In genomic region chr1:163574409-163575161, GRCm38 (mm10) we compare ENCODE assay signal across 8 mouse cellular contexts.
DNase-seq lines count a peak whose midpoint lies in the region; ATAC-seq and TF ChIP-seq lines count a peak whose summit lies in the region.

No protein-coding gene starts in this region.

- H3K36me3 ChIP-seq in kidney, adult 2 months (ENCODE audit: control insufficient read depth, insufficient read depth, low read length), result no peaks in the 10 kb centered on the region
- H3K36me3 ChIP-seq in forebrain, embryonic 16.5 days (ENCODE audit: control insufficient read depth, insufficient read depth), result no peaks in the 10 kb centered on the region
- H3K36me3 ChIP-seq in neural tube, embryonic 13.5 days, result no peaks in the 10 kb centered on the region

- H3K4me2 ChIP-seq in forebrain, embryonic 16.5 days (ENCODE audit: low read length), result peak overlapping the region; percentile 32; the same call in 1 of the 2 replicates
- H3K4me2 ChIP-seq in neural tube, embryonic 13.5 days, result no peak overlapping the region; the same call in 1 of the 2 replicates

- no peak overlapping the region for H3K9ac ChIP-seq in forebrain, embryonic 16.5 days (replicated peaks; ENCODE audit: low read depth, low read length)
- no peak overlapping the region for H3K9ac ChIP-seq in neural tube, embryonic 13.5 days

- peak; percentile 20 for DNase-seq in kidney, postnatal 10 days
- DNase-seq in kidney, adult 2 months, result no peak
- DNase-seq in embryo, embryonic 11 days, result peak; percentile 75
- DNase-seq in layer of hippocampus, adult 11-12 months (ENCODE audit: low spot score), result no peak
- no peak for DNase-seq in urinary bladder, postnatal 25 days (ENCODE audit: low spot score)
- no peak for DNase-seq in cerebellum, adult 9-11 months

- no peak overlapping the region for H3K27ac ChIP-seq in kidney, adult 2 months (ENCODE audit: insufficient read depth, low read depth, low read length)
- H3K27ac ChIP-seq in forebrain, embryonic 16.5 days (ENCODE audit: low read length), result no peak overlapping the region
- H3K27ac ChIP-seq in neural tube, embryonic 13.5 days (replicated peaks), result no peak overlapping the region

- no peak for TF ChIP-seq POLR2A in kidney, adult 2 months (IDR thresholded peaks at IDR 0.05; ENCODE audit: low read depth, low read length)

- no peaks in the 10 kb centered on the region for H3K4me1 ChIP-seq in kidney, adult 2 months (ENCODE audit: control insufficient read depth, insufficient read depth, low read length)
- peaks cover 7% of the 10 kb centered on the region; the same call in 1 of the 2 replicates for H3K4me1 ChIP-seq in forebrain, embryonic 16.5 days (replicated peaks; ENCODE audit: control insufficient read depth, insufficient read depth, low read length)
- H3K4me1 ChIP-seq in neural tube, embryonic 13.5 days (replicated peaks), result 0 out of 2 replicates have a peak, but pooled peaks cover 7% of the 10 kb centered on the region

- no peaks in the 10 kb centered on the region for H3K9me3 ChIP-seq in forebrain, embryonic 16.5 days (ENCODE audit: control insufficient read depth, low read length)
- no peaks in the 10 kb centered on the region for H3K9me3 ChIP-seq in neural tube, embryonic 13.5 days

- TF ChIP-seq CTCF in kidney, adult 2 months (conservative IDR thresholded peaks at IDR 0.05; ENCODE audit: insufficient read depth, insufficient read length, low read depth, low read length), result no peak

- WGBS in kidney, adult 2 months, result 56% methylated on average over 16 of the region's 16 CpGs
- WGBS in forebrain, embryonic 16.5 days, result 42% methylated on average over 16 of the region's 16 CpGs
- 68% methylated on average over 16 of the region's 16 CpGs for WGBS in neural tube, embryonic 13.5 days

- peak; percentile 75; the same call in 1 of the 2 replicates for ATAC-seq in forebrain, embryonic 16.5 days
- ATAC-seq in neural tube, embryonic 13.5 days (ENCODE audit: low read depth), result peak; percentile 56

- H3K4me3 ChIP-seq in kidney, adult 2 months (ENCODE audit: insufficient read depth, low read depth, low read length), result no peak overlapping the region
- H3K4me3 ChIP-seq in forebrain, embryonic 16.5 days (replicated peaks; ENCODE audit: low read length), result no peak overlapping the region
- no peak overlapping the region for H3K4me3 ChIP-seq in neural tube, embryonic 13.5 days

- no peaks in the 10 kb centered on the region for H3K27me3 ChIP-seq in kidney, adult 2 months (replicated peaks; ENCODE audit: control insufficient read depth, insufficient read depth, low read length)
- H3K27me3 ChIP-seq in forebrain, embryonic 16.5 days (replicated peaks; ENCODE audit: control insufficient read depth, insufficient read depth, low read length), result no peaks in the 10 kb centered on the region
- H3K27me3 ChIP-seq in neural tube, embryonic 13.5 days, result no peaks in the 10 kb centered on the region

Comparison
In these comparisons a context has a peak if more than half of its experiments do, and no peak if none do; other contexts are left out.
1. DNase-seq: peak in kidney, postnatal 10 days (single experiment) and embryo, embryonic 11 days (single experiment); none in kidney, adult 2 months (single experiment), layer of hippocampus, adult 11-12 months (single experiment), urinary bladder, postnatal 25 days (single experiment) and cerebellum, adult 9-11 months (single experiment).